Mouse (Mus musculus) intestine, postnatal 0 days (tissue): ENCODE data around the gene Ube4b. TPM values are rescaled to one million over a fixed set of nuclear protein-coding genes. Genes with fewer than 3 reads are reported as not detected.

Experiments
- ATAC-seq: fragments of 200-750 bp; cut with Nextera tagmentation; 2 replicates; pipeline ENCODE4 v1.8.0; 2017; ENCODE audit warnings: mild to moderate bottlenecking, moderate TSS enrichment, moderate library complexity
- H3K27ac ChIP-seq: fragments of 300-500 bp; sonication (generic); 2 replicates; pipeline ENCODE4 v1.5.1; 2014; ENCODE audit warnings: mild to moderate bottlenecking, low read depth, low read length, moderate library complexity
- H3K27me3 ChIP-seq: fragments of 300-500 bp; sonication (generic); replicated peaks from 2 replicates; pipeline ENCODE4 v1.6.1; 2014; ENCODE audit warnings: low read length, mixed read lengths; ENCODE audit not compliant: control insufficient read depth, insufficient read depth
- H3K36me3 ChIP-seq: fragments of 300-500 bp; sonication (generic); 2 replicates; pipeline ENCODE4 v1.6.1; 2014; ENCODE audit warnings: mild to moderate bottlenecking, moderate library complexity; ENCODE audit not compliant: control insufficient read depth, insufficient read depth
- H3K4me1 ChIP-seq: fragments of 300-500 bp; sonication (generic); replicated peaks from 2 replicates; pipeline ENCODE4 v1.6.1; 2014; ENCODE audit warnings: antibody characterized with exemption, low read length, mixed read lengths; ENCODE audit not compliant: control insufficient read depth, insufficient read depth
- H3K4me2 ChIP-seq: fragments of 300-500 bp; sonication (generic); replicated peaks from 2 replicates; pipeline ENCODE4 v1.6.1; 2014; ENCODE audit warnings: low read depth, mild to moderate bottlenecking, moderate library complexity
- H3K4me3 ChIP-seq: fragments of 300-500 bp; sonication (generic); 2 replicates; pipeline ENCODE4 v1.5.1; 2014; ENCODE audit warnings: low read depth, low read length
- H3K9ac ChIP-seq: fragments of 300-500 bp; sonication (generic); 2 replicates; pipeline ENCODE4 v1.6.1; 2014; ENCODE audit warnings: mild to moderate bottlenecking, low read depth, low read length
- H3K9me3 ChIP-seq: fragments of 300-500 bp; sonication (generic); 2 replicates; pipeline ENCODE4 v1.6.1; 2016; ENCODE audit warnings: mixed run types; ENCODE audit not compliant: control insufficient read depth
- CTCF ChIP-seq: sonication (generic); IDR thresholded peaks from 2 replicates; pipeline ENCODE4 v1.5.1; 2016; ENCODE audit warnings: low read depth, mild to moderate bottlenecking, control low read depth, antibody characterized with exemption, moderate library complexity
- WGBS: fragments of 180-500 bp; shearing (Covaris S2); extraction: QIAGEN DNeasy Blood & Tissue Kit; methylation state at CpG from one replicate; pipeline ENCODE4 v1.1.7; 2014; 5-methylcytosine and 5-hydroxymethylcytosine counted together
- polyA plus RNA-seq: library from polyadenylated mRNA; unstranded; fragments of >200 nt; fragmentation: Nextera tagmentation; extraction: Ambion mirVana; gene quantifications from 2 replicates; pipeline ENCODE4 v1.2.1, GENCODE M21; 2015

The Ube4b gene
- polyA plus RNA-seq, 1 experiment from 2014 or later = 47.2 TPM

DNA sequence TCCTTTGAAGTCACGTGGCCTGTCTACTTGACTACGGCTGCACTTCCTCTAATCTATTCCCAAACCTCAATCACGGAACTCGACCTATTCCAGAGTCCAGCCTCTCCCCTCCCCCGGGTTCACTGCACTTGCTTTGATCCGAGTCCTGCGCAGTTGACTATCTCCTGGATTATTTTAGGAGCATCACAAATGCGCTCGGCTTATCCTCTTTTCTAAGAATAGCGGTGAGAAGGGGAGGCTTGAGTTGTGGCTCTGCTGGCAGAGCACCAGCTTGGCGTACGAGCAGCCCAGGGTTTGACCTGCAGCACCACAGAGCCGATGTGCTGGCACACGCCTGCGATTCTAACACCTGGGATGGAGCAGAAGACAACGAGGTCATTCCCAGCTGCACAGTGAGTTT is 102.8 kb downstream of the Ube4b start:
- Histone ChIP-seq H3K4me1 (no peaks in the 10 kb centered on the region), H3K27ac (no peak overlapping the region), H3K9ac (no peak overlapping the region), H3K4me2 (no peak overlapping the region), H3K9me3 (no peaks in the 10 kb centered on the region), H3K36me3 (peaks cover 15% of the 10 kb centered on the region; the same call in 1 of the 2 replicates), H3K4me3 (no peak overlapping the region), H3K27me3 (no peaks in the 10 kb centered on the region)
- no peak for ATAC-seq
- no peak for TF ChIP-seq CTCF
- 71% methylated on average over 16 of the region's 16 CpGs for WGBS

DNA sequence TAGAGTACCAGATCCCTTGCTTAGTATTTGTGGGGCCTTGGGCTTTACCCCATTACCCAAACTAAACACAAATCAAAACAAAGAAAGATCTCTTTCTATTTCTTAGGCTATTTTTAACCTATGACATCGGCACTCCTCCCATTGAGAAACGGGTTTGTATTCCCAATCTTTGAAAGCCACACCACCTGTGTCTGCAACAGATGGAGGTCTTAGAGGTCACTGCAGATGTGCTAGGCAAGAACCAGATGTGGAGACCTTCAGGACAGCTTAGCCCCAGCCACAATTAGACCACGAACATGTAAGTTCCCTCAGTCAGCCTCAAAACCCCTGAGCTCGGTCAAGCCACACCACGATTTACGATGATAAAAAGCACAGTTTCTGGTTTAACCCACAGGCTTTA is 103.8 kb downstream of the Ube4b start:
- no peaks in the 10 kb centered on the region for H3K4me1 ChIP-seq
- no peak overlapping the region for H3K4me2 ChIP-seq
- ATAC-seq = no peak
- H3K27me3 ChIP-seq = no peaks in the 10 kb centered on the region
- H3K9me3 ChIP-seq = no peaks in the 10 kb centered on the region
- no peak for TF ChIP-seq CTCF
- 79% methylated on average over 6 of the region's 6 CpGs for WGBS
- no peak overlapping the region for H3K27ac ChIP-seq
- H3K9ac ChIP-seq = no peak overlapping the region
- no peak overlapping the region for H3K4me3 ChIP-seq
- H3K36me3 ChIP-seq = peaks cover 7% of the 10 kb centered on the region; the same call in 1 of the 2 replicates

DNA sequence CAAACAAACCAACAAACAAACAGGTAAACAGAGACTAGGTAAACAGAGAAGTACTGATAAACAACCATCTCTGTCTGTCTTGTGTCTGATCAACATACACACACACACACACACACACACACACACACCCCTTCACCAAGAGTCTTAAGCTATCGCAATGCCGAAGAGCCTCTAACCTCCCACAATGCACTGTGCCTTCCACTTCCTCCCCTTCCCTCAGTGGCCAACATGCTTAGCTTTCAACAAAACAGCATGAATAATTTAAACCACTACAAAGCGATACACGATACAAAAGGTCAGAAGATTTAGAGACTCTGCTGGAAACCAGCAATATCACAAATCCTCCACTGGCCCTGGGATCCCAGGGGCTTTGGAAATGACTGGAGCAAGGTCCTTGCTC is 104.3 kb downstream of the Ube4b start:
- TF ChIP-seq CTCF = no peak

DNA sequence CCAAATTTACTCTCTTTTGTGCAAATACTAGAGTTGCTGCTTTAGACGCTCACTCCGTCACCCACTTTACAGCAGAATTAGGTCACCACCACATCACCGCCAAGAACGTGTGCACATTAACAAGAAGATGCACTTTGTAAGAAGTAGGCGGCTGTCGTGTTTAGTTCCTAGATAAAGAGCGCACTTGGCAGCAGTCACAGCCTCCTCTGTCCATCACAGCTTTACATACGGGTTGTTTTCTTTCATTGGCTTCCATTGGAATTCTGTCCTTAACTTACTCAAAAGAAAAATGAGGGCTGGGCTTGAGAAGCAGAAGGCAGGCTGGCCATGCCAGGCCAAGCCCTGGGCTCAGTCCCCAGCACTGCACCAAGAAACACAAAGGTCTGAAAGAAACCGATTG is 107.5 kb downstream of the Ube4b start:
- Histone ChIP-seq H3K9ac (no peak overlapping the region), H3K4me3 (no peak overlapping the region), H3K36me3 (no peaks in the 10 kb centered on the region), H3K27me3 (no peaks in the 10 kb centered on the region), H3K4me2 (no peak overlapping the region), H3K27ac (no peak overlapping the region), H3K9me3 (no peaks in the 10 kb centered on the region), H3K4me1 (no peaks in the 10 kb centered on the region)
- no peak for ATAC-seq
- 70% methylated on average over 9 of the region's 9 CpGs for WGBS
- no peak for TF ChIP-seq CTCF

More for the DNA sequence above, 104.3 kb downstream of the Ube4b start:
- Histone ChIP-seq H3K4me3 (no peak overlapping the region), H3K9me3 (no peaks in the 10 kb centered on the region), H3K36me3 (peaks cover 3% of the 10 kb centered on the region; the same call in 1 of the 2 replicates), H3K4me2 (no peak overlapping the region), H3K4me1 (no peaks in the 10 kb centered on the region), H3K9ac (no peak overlapping the region), H3K27me3 (no peaks in the 10 kb centered on the region), H3K27ac (no peak overlapping the region)
- 78% methylated on average over 4 of the region's 4 CpGs for WGBS
- no peak for ATAC-seq

DNA sequence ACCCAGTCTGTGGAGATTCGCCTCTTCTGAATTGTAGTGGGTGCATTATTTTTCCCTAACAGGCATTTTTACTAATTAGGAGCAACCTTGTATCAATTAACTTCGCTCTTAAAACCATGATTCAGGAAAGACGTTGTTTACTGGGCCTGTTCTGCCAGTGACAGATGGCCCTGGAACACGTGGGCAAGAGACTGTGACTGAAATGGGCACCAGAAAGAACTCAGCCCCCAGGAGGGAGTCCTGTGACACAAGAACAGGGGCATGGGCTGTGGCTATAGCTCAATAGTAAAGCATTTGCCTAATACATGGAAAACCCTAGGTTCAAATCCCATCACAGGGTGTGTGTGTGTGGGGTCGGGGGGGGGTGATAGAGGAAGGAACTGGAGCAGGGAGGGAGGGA is 109.2 kb downstream of the Ube4b start:
- no peaks in the 10 kb centered on the region for H3K9me3 ChIP-seq
- H3K4me1 ChIP-seq = no peaks in the 10 kb centered on the region
- no peak overlapping the region for H3K9ac ChIP-seq
- 62% methylated on average over 5 of the region's 5 CpGs for WGBS
- no peak for ATAC-seq
- H3K27me3 ChIP-seq = no peaks in the 10 kb centered on the region
- H3K4me2 ChIP-seq = no peak overlapping the region
- H3K27ac ChIP-seq = no peak overlapping the region
- H3K36me3 ChIP-seq = no peaks in the 10 kb centered on the region
- H3K4me3 ChIP-seq = no peak overlapping the region
- no peak for TF ChIP-seq CTCF

DNA sequence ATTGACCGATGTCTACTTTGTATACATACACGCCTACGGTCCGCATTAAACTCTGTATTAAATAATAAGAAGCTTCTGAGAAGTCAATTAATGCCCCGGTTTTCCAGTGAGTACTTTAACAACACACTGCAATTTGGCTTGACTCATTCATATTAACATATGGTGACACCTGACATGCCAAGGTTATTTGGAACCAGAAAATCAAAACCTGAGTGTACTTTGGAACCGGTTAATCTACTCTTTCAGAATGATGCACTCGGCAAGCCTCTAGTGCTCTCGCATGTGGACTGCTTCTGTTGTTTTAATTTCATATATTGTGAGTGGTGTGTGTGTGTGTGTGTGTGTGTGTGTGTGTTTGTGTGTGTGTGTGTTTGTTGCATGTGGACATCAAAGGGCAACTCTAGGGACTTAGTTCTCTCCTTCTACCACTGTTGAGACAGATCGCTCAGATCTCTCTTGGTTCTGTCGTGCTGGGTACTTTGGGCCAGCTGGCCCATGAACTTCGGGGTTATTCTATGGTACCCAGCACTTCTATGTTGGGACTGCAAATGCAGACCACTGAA is 112.2 kb downstream of the Ube4b start:
- Histone ChIP-seq H3K4me1 (no peaks in the 10 kb centered on the region), H3K27me3 (no peaks in the 10 kb centered on the region), H3K27ac (no peak overlapping the region), H3K9me3 (no peaks in the 10 kb centered on the region), H3K36me3 (no peaks in the 10 kb centered on the region), H3K4me2 (no peak overlapping the region), H3K4me3 (no peak overlapping the region), H3K9ac (no peak overlapping the region)
- WGBS = 70% methylated on average over 11 of the region's 11 CpGs
- no peak for ATAC-seq
- TF ChIP-seq CTCF = no peak
